Comparison of ENCODE assay signal across 10 mouse cellular contexts in the genomic region with DNA sequence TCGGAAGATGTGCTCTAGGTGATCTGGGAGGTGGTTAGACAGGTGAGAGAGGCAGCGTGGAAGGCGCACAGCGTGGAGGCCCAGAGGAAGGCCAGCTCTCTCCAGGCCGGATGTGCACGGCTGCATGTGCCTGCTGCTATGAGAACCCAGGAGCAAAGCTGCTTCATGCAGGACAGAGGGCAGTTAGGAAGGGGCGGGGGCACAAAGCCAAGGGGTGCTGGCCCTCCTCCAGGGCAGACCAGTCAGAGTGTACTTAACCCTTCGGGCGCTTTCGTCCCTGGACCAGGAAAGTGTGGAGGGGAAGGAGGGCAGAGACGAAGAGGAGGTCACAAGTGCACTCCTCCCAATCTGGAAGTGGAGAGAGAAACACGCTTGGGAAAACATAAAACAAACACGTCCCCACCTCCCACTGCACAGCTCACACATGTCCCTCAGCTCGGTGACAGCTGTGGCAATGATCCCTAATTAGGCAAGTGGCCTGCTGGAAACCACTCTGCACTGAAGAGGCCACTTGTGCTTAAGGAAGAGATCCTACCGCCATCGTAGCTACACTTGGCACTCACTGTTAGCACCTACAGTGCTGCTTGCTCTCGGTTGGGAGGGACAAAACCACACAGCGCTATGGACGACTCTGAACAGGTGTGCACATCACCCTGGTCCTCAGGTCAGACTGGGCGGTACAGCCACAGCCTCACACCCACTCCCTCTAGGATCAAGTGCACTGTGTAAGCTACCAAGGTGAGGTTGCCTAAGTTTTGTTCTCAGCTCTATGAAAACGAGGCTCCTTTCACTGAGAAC. TPM values are rescaled to one million over a fixed set of nuclear protein-coding genes. Genes with fewer than 3 reads are reported as not detected.
DNase-seq lines count a peak whose midpoint lies in the region; ATAC-seq lines count a peak whose summit lies in the region.
"Had no signal": no experiment of that assay in that cellular context is flagged by ENCODE, and none has a peak within 500 bp of the region (broad histone marks: within the 10 kb centered on the region; RNA-seq: fewer than 3 reads in every experiment).

No protein-coding gene starts in this region.

- no peak overlapping the region for H3K9ac ChIP-seq in kidney, embryonic 15.5 days
- H3K9ac ChIP-seq in forebrain, embryonic 11.5 days (ENCODE audit: low read length): no peak overlapping the region

- H3K27me3 ChIP-seq in kidney, embryonic 15.5 days: no peaks in the 10 kb centered on the region
- H3K27me3 ChIP-seq in forebrain, embryonic 11.5 days (ENCODE audit: control insufficient read depth, insufficient read depth, low read length): no peaks in the 10 kb centered on the region

- peak; percentile 90 to 93 for DNase-seq in cerebellum, postnatal 10 days
- DNase-seq in kidney, adult 11 months: no peak
- peak; percentile 50 for DNase-seq in fat pad, adult 2 months (ENCODE audit: extremely low read depth, low read depth, low spot score)
- peak; percentile 72 for DNase-seq in lung, postnatal 14 days
- DNase-seq in forebrain, embryonic 11.5 days (ENCODE audit: low spot score): no peak
- DNase-seq: right cerebral cortex, postnatal 25 days had no signal

- no peaks in the 10 kb centered on the region for H3K9me3 ChIP-seq in kidney, embryonic 15.5 days (replicated peaks)
- no peaks in the 10 kb centered on the region for H3K9me3 ChIP-seq in forebrain, embryonic 11.5 days (ENCODE audit: control insufficient read depth, low read length)

- H3K36me3 ChIP-seq in kidney, embryonic 15.5 days: peaks cover 92% of the 10 kb centered on the region
- H3K36me3 ChIP-seq in forebrain, embryonic 11.5 days (ENCODE audit: control insufficient read depth, insufficient read depth, low read length): peaks cover 7% of the 10 kb centered on the region; the same call in 1 of the 2 replicates

- no peak overlapping the region for H3K27ac ChIP-seq in kidney, embryonic 15.5 days
- H3K27ac ChIP-seq in forebrain, embryonic 11.5 days (ENCODE audit: low read depth, low read length): no peak overlapping the region
- H3K27ac ChIP-seq: macrophage had no signal

- no peak overlapping the region for H3K4me3 ChIP-seq in kidney, embryonic 15.5 days (replicated peaks)
- no peak overlapping the region for H3K4me3 ChIP-seq in forebrain, embryonic 11.5 days (ENCODE audit: low read depth, low read length)

- peaks cover 13% of the 10 kb centered on the region for H3K4me1 ChIP-seq in kidney, embryonic 15.5 days
- H3K4me1 ChIP-seq in forebrain, embryonic 11.5 days (replicated peaks; ENCODE audit: control insufficient read depth, insufficient read depth, low read length): no peaks in the 10 kb centered on the region

- WGBS in kidney, embryonic 15.5 days: 65% methylated on average over 21 of the region's 21 CpGs
- WGBS in forebrain, embryonic 11.5 days: 87% methylated on average over 21 of the region's 21 CpGs

- ATAC-seq in cerebellum, adult (ENCODE audit: insufficient number of reproducible peaks, low FRiP score, low TSS enrichment): no peak
- 0 out of 2 replicates have a peak, but pooled peaks have one; percentile 19 for ATAC-seq in kidney, embryonic 15.5 days (replicated peaks; ENCODE audit: low FRiP score)
- no peak for ATAC-seq in forebrain, embryonic 11.5 days (replicated peaks; ENCODE audit: low FRiP score)
- ATAC-seq in megakaryocyte progenitor cell, adult 5-6 weeks (replicated peaks; ENCODE audit: poor library complexity): no peak

- H3K4me2 ChIP-seq in kidney, embryonic 15.5 days: no peak overlapping the region
- H3K4me2 ChIP-seq in forebrain, embryonic 11.5 days (ENCODE audit: low read depth, low read length, severe bottlenecking): no peak overlapping the region

RNA-seq across cellular contexts. Expression of gene Tchp, which starts 29.7 kb away (rescaled TPM):
- 16.5 and 17.4 TPM in 2 replicates for polyA plus RNA-seq in kidney, embryonic 15.5 days (2015; fragmentation: Nextera tagmentation; extraction: Ambion mirVana)
- 19.7 and 22.2 TPM in 2 replicates for polyA plus RNA-seq in forebrain, embryonic 11.5 days (2014; fragmentation: Nextera tagmentation; extraction: Ambion mirVana)
- 4.9 and 5.4 TPM in 2 replicates for total RNA-seq in megakaryocyte progenitor cell, adult 5-6 weeks (2015)
- total RNA-seq in megakaryocyte progenitor cell, adult 5-6 weeks (2017): 10.0 and 10.2 TPM in 2 replicates

RNA-seq across cellular contexts. Expression of gene Ankrd13a, which starts 37.2 kb away (rescaled TPM):
- polyA plus RNA-seq in kidney, embryonic 15.5 days (2015; fragmentation: Nextera tagmentation; extraction: Ambion mirVana): 45.3 and 49.8 TPM in 2 replicates
- 61.8 and 71.8 TPM in 2 replicates for polyA plus RNA-seq in forebrain, embryonic 11.5 days (2014; fragmentation: Nextera tagmentation; extraction: Ambion mirVana)
- total RNA-seq in megakaryocyte progenitor cell, adult 5-6 weeks (2015): 264 and 290 TPM in 2 replicates
- total RNA-seq in megakaryocyte progenitor cell, adult 5-6 weeks (2017): 298 and 323 TPM in 2 replicates

RNA-seq across cellular contexts. Expression of gene Git2, which starts 38.0 kb away (rescaled TPM):
- polyA plus RNA-seq in kidney, embryonic 15.5 days (2015; fragmentation: Nextera tagmentation; extraction: Ambion mirVana): 42.0 and 45.5 TPM in 2 replicates
- polyA plus RNA-seq in forebrain, embryonic 11.5 days (2014; fragmentation: Nextera tagmentation; extraction: Ambion mirVana): 39.3 and 41.5 TPM in 2 replicates
- 84.7 and 88.9 TPM in 2 replicates for total RNA-seq in megakaryocyte progenitor cell, adult 5-6 weeks (2015)
- total RNA-seq in megakaryocyte progenitor cell, adult 5-6 weeks (2017): 73.6 and 81.1 TPM in 2 replicates

RNA-seq across cellular contexts. Expression of gene Gltp, which starts 46.5 kb away (rescaled TPM):
- 78.5 and 79.2 TPM in 2 replicates for polyA plus RNA-seq in kidney, embryonic 15.5 days (2015; fragmentation: Nextera tagmentation; extraction: Ambion mirVana)
- polyA plus RNA-seq in forebrain, embryonic 11.5 days (2014; fragmentation: Nextera tagmentation; extraction: Ambion mirVana): 78.3 and 81.9 TPM in 2 replicates
- 94.3 and 101 TPM in 2 replicates for total RNA-seq in megakaryocyte progenitor cell, adult 5-6 weeks (2015)
- total RNA-seq in megakaryocyte progenitor cell, adult 5-6 weeks (2017): 46.1 and 48.6 TPM in 2 replicates

Comparison
In these comparisons a context has a peak if more than half of its experiments do, and no peak if none do; other contexts are left out.
1. DNase-seq: peak in cerebellum, postnatal 10 days (2 of 2), fat pad, adult 2 months (single experiment) and lung, postnatal 14 days (single experiment); none in kidney, adult 11 months (single experiment) and forebrain, embryonic 11.5 days (single experiment).